Mouse (Mus musculus) MEL (cell line): ENCODE results near the gene Cgnl1. TPM values are rescaled to one million over a fixed set of nuclear protein-coding genes. Genes with fewer than 3 reads are reported as not detected.

ENCODE experiments used
- DNase-seq: peaks from one replicate; pipeline ENCODE4 v3.0.0; 2011; ENCODE audit warnings: low read depth, low spot score
- H3K27ac ChIP-seq: 2 replicates; pipeline ENCODE4 v1.5.1; 2012; ENCODE audit warnings: low read depth, mild to moderate bottlenecking, control low read depth, low read length, moderate library complexity; ENCODE audit not compliant: control insufficient read depth
- H3K27me3 ChIP-seq, 2 experiments: fragments of 150-350 bp in 1 of 2; sonication (generic) in 1 of 2; 2 replicates each; pipeline ENCODE4 v1.6.1; 2012; ENCODE audit warnings: low read length in 2 of 2, mild to moderate bottlenecking in 2 of 2, improper control_type of control experiment in 1 of 2, moderate library complexity in 1 of 2; ENCODE audit not compliant: insufficient read depth in 2 of 2, control insufficient read depth in 1 of 2
- H3K36me3 ChIP-seq, 2 experiments: 2 replicates each; pipeline ENCODE4 v1.6.1; 2012 to 2014; ENCODE audit warnings: low read length in 2 of 2, improper control_type of control experiment in 1 of 2, inconsistent platforms in 1 of 2, mild to moderate bottlenecking in 1 of 2; ENCODE audit not compliant: insufficient read depth in 2 of 2, control insufficient read depth in 1 of 2
- H3K4me1 ChIP-seq, 2 experiments: fragments of 150-350 bp in 1 of 2; sonication (generic) in 1 of 2; 2 replicates each; pipeline ENCODE4 v1.6.1; 2012; ENCODE audit warnings: low read length in 2 of 2, improper control_type of control experiment in 1 of 2, mild to moderate bottlenecking in 1 of 2; ENCODE audit not compliant: insufficient read depth in 2 of 2, control insufficient read depth in 1 of 2
- H3K4me3 ChIP-seq, 2 experiments: fragments of 150-350 bp in 1 of 2; sonication (generic) in 1 of 2; 2 replicates each; pipeline ENCODE4 v1.5.1; 2012; ENCODE audit warnings: low read depth in 2 of 2, low read length in 2 of 2, mild to moderate bottlenecking in 2 of 2, moderate library complexity in 2 of 2, control low read depth in 1 of 2, improper control_type of control experiment in 1 of 2; ENCODE audit not compliant: control insufficient read depth in 1 of 2, insufficient read depth in 1 of 2
- H3K79me2 ChIP-seq: 2 replicates; pipeline ENCODE4 v1.6.1; 2012; ENCODE audit warnings: mild to moderate bottlenecking, low read length, moderate library complexity; ENCODE audit not compliant: control insufficient read depth, poor library complexity, insufficient read depth
- H3K9ac ChIP-seq: 2 replicates; pipeline ENCODE4 v1.6.1; 2012; ENCODE audit warnings: low read depth, mild to moderate bottlenecking, control low read depth, low read length, moderate library complexity; ENCODE audit not compliant: control insufficient read depth, poor library complexity, severe bottlenecking
- H3K9me3 ChIP-seq: fragments of 150-350 bp; sonication (generic); replicated peaks from 2 replicates; pipeline ENCODE4 v1.6.1; 2012; ENCODE audit warnings: mild to moderate bottlenecking, low read length, improper control_type of control experiment, moderate library complexity; ENCODE audit not compliant: insufficient read depth
- CHD1 ChIP-seq: IDR thresholded peaks from 2 replicates; pipeline ENCODE4 v1.6.1; 2012; ENCODE audit warnings: low read depth, mild to moderate bottlenecking, inconsistent platforms, low read length, improper control_type of control experiment
- CHD2 ChIP-seq: IDR thresholded peaks from 2 replicates; pipeline ENCODE4 v1.6.1; 2011; ENCODE audit warnings: low read length, improper control_type of control experiment
- CTCF ChIP-seq, 3 experiments: IDR thresholded peaks in 2 of 3; conservative IDR thresholded peaks in 1 of 3; 2 replicates each; pipeline ENCODE4 v1.5.1; 2011 to 2012; ENCODE audit warnings: low read length in 3 of 3, low read depth in 2 of 3, mild to moderate bottlenecking in 2 of 3, improper control_type of control experiment in 1 of 3, inconsistent platforms in 1 of 3, mixed read lengths in 1 of 3, moderate library complexity in 1 of 3; ENCODE audit not compliant: control insufficient read depth in 1 of 3, insufficient read depth in 1 of 3, poor library complexity in 1 of 3, severe bottlenecking in 1 of 3
- ELF1 ChIP-seq: IDR thresholded peaks from 2 replicates; pipeline ENCODE4 v1.6.1; 2014; ENCODE audit warnings: low read depth, mild to moderate bottlenecking, inconsistent platforms, low read length, improper control_type of control experiment, moderate library complexity
- EP300 ChIP-seq, 2 experiments: IDR thresholded peaks; 2 replicates each; pipeline ENCODE4 v1.6.1; 2011; ENCODE audit warnings: improper control_type of control experiment in 2 of 2, low read length in 2 of 2, low read depth in 1 of 2, mild to moderate bottlenecking in 1 of 2
- ETS1 ChIP-seq: IDR thresholded peaks from 2 replicates; pipeline ENCODE4 v1.6.1; 2012; ENCODE audit warnings: low read depth, mild to moderate bottlenecking, inconsistent platforms, low read length, improper control_type of control experiment, moderate library complexity
- GATA1 ChIP-seq: IDR thresholded peaks from 2 replicates; pipeline ENCODE4 v1.6.1; 2011; ENCODE audit warnings: low read depth, low read length, improper control_type of control experiment
- HCFC1 ChIP-seq: IDR thresholded peaks from 2 replicates; pipeline ENCODE4 v1.6.1; 2012; ENCODE audit warnings: low read depth, mild to moderate bottlenecking, inconsistent platforms, low read length, improper control_type of control experiment, moderate library complexity
- JUND ChIP-seq: IDR thresholded peaks from 2 replicates; pipeline ENCODE4 v1.6.1; 2011; ENCODE audit warnings: low read depth, mild to moderate bottlenecking, improper control_type of control experiment, low read length
- KAT2A ChIP-seq: conservative IDR thresholded peaks from 2 replicates; pipeline ENCODE4 v1.6.1; 2012; ENCODE audit warnings: low read depth, low read length, improper control_type of control experiment, inconsistent platforms
- MAFK ChIP-seq: IDR thresholded peaks from 2 replicates; pipeline ENCODE4 v1.6.1; 2011; ENCODE audit warnings: low read depth, mild to moderate bottlenecking, low read length, improper control_type of control experiment, borderline replicate concordance
- MYB ChIP-seq: IDR thresholded peaks from 2 replicates; pipeline ENCODE4 v1.6.1; 2011; ENCODE audit warnings: mild to moderate bottlenecking, low read depth, low read length, improper control_type of control experiment
- POLR2A ChIP-seq, 2 experiments: IDR thresholded peaks; 2 replicates each; pipeline ENCODE4 v1.6.1; 2011 to 2012; ENCODE audit warnings: low read length in 2 of 2, mild to moderate bottlenecking in 2 of 2, control low read depth in 1 of 2, improper control_type of control experiment in 1 of 2, low read depth in 1 of 2, moderate library complexity in 1 of 2; ENCODE audit not compliant: control insufficient read depth in 1 of 2, insufficient read depth in 1 of 2, poor library complexity in 1 of 2
- POLR2AphosphoS2 ChIP-seq: IDR thresholded peaks from 2 replicates; pipeline ENCODE4 v1.6.1; 2011; ENCODE audit warnings: low read length, improper control_type of control experiment
- RCOR1 ChIP-seq: IDR thresholded peaks from 2 replicates; pipeline ENCODE4 v1.6.1; 2012; ENCODE audit warnings: low read depth, mild to moderate bottlenecking, inconsistent platforms, low read length, improper control_type of control experiment
- SMC3 ChIP-seq: IDR thresholded peaks from 2 replicates; pipeline ENCODE4 v1.6.1; 2011; ENCODE audit warnings: low read depth, low read length, improper control_type of control experiment
- TBP ChIP-seq: IDR thresholded peaks from 2 replicates; pipeline ENCODE4 v1.8.0; 2011; ENCODE audit warnings: low read depth, low read length, improper control_type of control experiment
- USF2 ChIP-seq, 2 experiments: IDR thresholded peaks; 2 replicates each; pipeline ENCODE4 v1.6.1; 2011 to 2012; ENCODE audit warnings: improper control_type of control experiment in 2 of 2, low read length in 2 of 2, borderline replicate concordance in 1 of 2, inconsistent platforms in 1 of 2, low read depth in 1 of 2, mild to moderate bottlenecking in 1 of 2; ENCODE audit not compliant: insufficient read depth in 1 of 2
- ZC3H11A ChIP-seq: IDR thresholded peaks from 2 replicates; pipeline ENCODE4 v1.6.1; 2012; ENCODE audit warnings: low read depth, mild to moderate bottlenecking, inconsistent platforms, low read length, improper control_type of control experiment
- ZKSCAN1 ChIP-seq: IDR thresholded peaks from 2 replicates; pipeline ENCODE4 v1.6.1; 2012; ENCODE audit warnings: low read depth, mild to moderate bottlenecking, inconsistent platforms, low read length, improper control_type of control experiment, moderate library complexity
- ZMIZ1 ChIP-seq: IDR thresholded peaks from 2 replicates; pipeline ENCODE4 v1.6.1; 2012; ENCODE audit warnings: low read depth, mild to moderate bottlenecking, inconsistent platforms, low read length, improper control_type of control experiment, moderate library complexity
- ZNF384 ChIP-seq: IDR thresholded peaks from 2 replicates; pipeline ENCODE4 v1.6.1; 2012; ENCODE audit warnings: low read depth, mild to moderate bottlenecking, inconsistent platforms, low read length, improper control_type of control experiment
- polyA plus RNA-seq, 2 experiments: library from polyadenylated mRNA; stranded (reverse) in 1 of 2; unstranded in 1 of 2; fragments of >175 nt in 1 of 2; fragments of >200 nt in 1 of 2; gene quantifications; 2 replicates each; pipeline versions ENCODE4 v1.2.1 to v1.2.4; 2012; ENCODE audit warnings: low replicate concordance in 2 of 2, low read depth in 1 of 2; ENCODE audit not compliant: insufficient read length in 2 of 2, insufficient read depth in 1 of 2, missing spikeins in 1 of 2
- total RNA-seq: library from RNA; depleted of rRNA; stranded (reverse); fragments of 300-350 nt; gene quantifications from 2 replicates; pipeline ENCODE4 v1.2.3, GENCODE M21; 2012

Gene Cgnl1
- total and polyA plus RNA-seq, 3 experiments: 0.19 to 0.70 TPM; not detected in 1

DNA sequence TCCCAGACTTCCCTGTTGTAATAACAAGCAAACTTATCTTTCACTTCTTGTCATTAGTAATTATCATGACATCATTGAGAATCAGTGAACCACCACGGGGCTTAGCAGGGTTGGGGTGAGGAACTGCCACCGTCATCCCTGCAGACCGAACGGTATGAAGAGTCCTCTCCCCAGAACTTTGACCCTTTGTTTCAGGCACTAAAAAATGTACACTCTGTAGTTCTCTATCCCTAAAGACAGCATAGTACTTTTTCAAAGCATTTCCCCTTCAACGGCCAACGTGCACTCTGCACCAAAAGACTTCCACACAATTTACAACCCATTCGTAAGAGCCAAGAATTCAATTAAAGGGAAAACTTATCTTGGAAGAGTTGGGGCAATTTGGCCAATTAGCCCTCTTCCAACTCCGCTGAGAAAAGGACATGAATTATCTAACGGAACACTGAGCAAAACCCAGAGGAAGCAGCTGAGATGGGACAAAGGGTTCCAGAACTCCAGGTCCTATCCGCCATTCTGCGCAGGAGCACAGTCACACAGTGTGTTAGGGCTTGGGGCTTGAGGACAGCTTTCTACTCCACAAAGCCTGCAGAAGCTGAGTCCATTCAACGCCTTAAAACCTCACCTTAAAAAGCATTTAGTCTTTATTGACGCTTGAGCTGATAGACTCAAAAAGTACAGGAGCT is 66.9 kb downstream of the Cgnl1 start:
- Histone ChIP-seq H3K27me3 (no peaks in the 10 kb centered on the region), H3K36me3 (peaks cover 0 to 18% of the 10 kb centered on the region in 2 experiments; a peak in 2 of 4 replicates), H3K27ac (no peak overlapping the region), H3K9me3 (no peaks in the 10 kb centered on the region), H3K9ac (no peak overlapping the region), H3K4me3 (no peak overlapping the region), H3K4me1 (peaks cover 15 to 31% of the 10 kb centered on the region in 2 experiments), H3K79me2 (no peaks in the 10 kb centered on the region)
- no peak for TF ChIP-seq GATA1
- no peak for TF ChIP-seq CHD1
- TF ChIP-seq KAT2A: no peak
- no peak for DNase-seq

- no peak for TF ChIP-seq SMC3
- no peak for TF ChIP-seq MAFK
- no peak for TF ChIP-seq POLR2A (IDR thresholded peaks at IDR 0.05; ENCODE audit: control insufficient read depth in 1 of 2, insufficient read depth in 1 of 2, low read depth in 1 of 2, low read length in 2 of 2, poor library complexity in 1 of 2)
- TF ChIP-seq CHD1: no peak
- TF ChIP-seq ZNF384: no peak
- TF ChIP-seq JUND: no peak
- TF ChIP-seq ETS1: no peak
- no peak for TF ChIP-seq ZKSCAN1
- TF ChIP-seq POLR2AphosphoS2: no peak
- TF ChIP-seq CTCF (IDR thresholded peaks at IDR 0.05 in 2 of 3, conservative IDR thresholded peaks at IDR 0.05 in 1 of 3; ENCODE audit: control insufficient read depth in 1 of 3, insufficient read depth in 1 of 3, low read depth in 2 of 3, low read length in 3 of 3, poor library complexity in 1 of 3, severe bottlenecking in 1 of 3): no peak
- no peak for TF ChIP-seq ZC3H11A
- no peak for TF ChIP-seq ZMIZ1
- TF ChIP-seq USF2 (IDR thresholded peaks at IDR 0.05; ENCODE audit: borderline replicate concordance in 1 of 2, insufficient read depth in 1 of 2, low read depth in 1 of 2, low read length in 2 of 2): no peak
- no peak for TF ChIP-seq RCOR1
- TF ChIP-seq EP300 (IDR thresholded peaks at IDR 0.05; ENCODE audit: low read depth in 1 of 2, low read length in 2 of 2): no peak
- TF ChIP-seq ELF1: no peak
- no peak for TF ChIP-seq MYB
- no peak for TF ChIP-seq HCFC1
- TF ChIP-seq TBP: no peak
- TF ChIP-seq CHD2: no peak
- no peak overlapping the region for H3K4me3 ChIP-seq
- H3K9ac ChIP-seq: no peak overlapping the region
- H3K27me3 ChIP-seq: no peaks in the 10 kb centered on the region
- H3K27ac ChIP-seq: no peak overlapping the region
- peaks cover 0 to 4% of the 10 kb centered on the region in 2 experiments; a peak in 2 of 4 replicates for H3K36me3 ChIP-seq
- H3K9me3 ChIP-seq: no peaks in the 10 kb centered on the region
- H3K79me2 ChIP-seq: no peaks in the 10 kb centered on the region
- no peak for DNase-seq
- peaks cover 8 to 12% of the 10 kb centered on the region in 2 experiments for H3K4me1 ChIP-seq
These were observed 72.3 kb downstream of the Cgnl1 start for GRCm38 (mm10) chr9:71699087-71699486.
